Mouse (Mus musculus): ENCODE measurements around the gene Ugt1a8. TPM values are rescaled to one million over a fixed set of nuclear protein-coding genes. Genes with fewer than 3 reads are reported as not detected.
"Not testable (repeated sequence)": the region's sequence is repeated elsewhere in the genome, so short reads cannot be mapped to it uniquely, and the experiment has no call there.

Ugt1a8 gene
- not detected in 2 replicates for polyA plus RNA-seq (2015; fragmentation: Nextera tagmentation; extraction: Ambion mirVana)

GRCm38 (mm10) chr1:88087513-88087912, at the start of gene Ugt1a8:
Gene Ugt1a8, plus strand, starts transcription at chr1:88087813.
- no peaks in the 10 kb centered on the region for H3K9me3 ChIP-seq
- H3K27ac ChIP-seq (replicated peaks), result no peak within 1 kb of the TSS
- H3K4me1 ChIP-seq, result no peaks in the 10 kb centered on the region
- H3K9ac ChIP-seq (replicated peaks), result no peak within 1 kb of the TSS
- no peak for ATAC-seq (replicated peaks)
- H3K27me3 ChIP-seq, result no peaks in the 10 kb centered on the region
- no peak within 1 kb of the TSS for H3K4me3 ChIP-seq
- H3K4me2 ChIP-seq (replicated peaks), result no peak within 1 kb of the TSS
- H3K36me3 ChIP-seq, result no peaks in the 10 kb centered on the region
- WGBS, result 78% methylated on average over 3 of the region's 3 CpGs

- not testable (repeated sequence) for H3K9me3 ChIP-seq; H3K4me1 ChIP-seq; H3K27me3 ChIP-seq; H3K4me3 ChIP-seq; H3K9ac ChIP-seq (replicated peaks); H3K4me2 ChIP-seq (replicated peaks); ATAC-seq (replicated peaks); H3K27ac ChIP-seq (replicated peaks); H3K36me3 ChIP-seq
- WGBS, result 32% methylated on average over 1 of the region's 2 CpGs
Observed at GRCm38 (mm10) chr1:88043044-88043443, 44.6 kb upstream of the Ugt1a8 start.

- H3K4me3 ChIP-seq; H3K36me3 ChIP-seq; H3K27me3 ChIP-seq; H3K9ac ChIP-seq (replicated peaks); H3K4me1 ChIP-seq; H3K4me2 ChIP-seq (replicated peaks); ATAC-seq (replicated peaks); H3K9me3 ChIP-seq; H3K27ac ChIP-seq (replicated peaks): not testable (repeated sequence)
- 79% methylated on average over 4 of the region's 5 CpGs for WGBS
Observed at GRCm38 (mm10) chr1:88044832-88045437, 42.7 kb upstream of the Ugt1a8 start.

- not testable (repeated sequence) for H3K4me1 ChIP-seq; H3K27ac ChIP-seq (replicated peaks); H3K9me3 ChIP-seq; H3K4me2 ChIP-seq (replicated peaks); H3K36me3 ChIP-seq; H3K9ac ChIP-seq (replicated peaks); H3K27me3 ChIP-seq; H3K4me3 ChIP-seq; ATAC-seq (replicated peaks)
- WGBS, result 79% methylated on average over 2 of the region's 2 CpGs
Observed at GRCm38 (mm10) chr1:88047408-88047807, 40.2 kb upstream of the Ugt1a8 start.

DNA sequence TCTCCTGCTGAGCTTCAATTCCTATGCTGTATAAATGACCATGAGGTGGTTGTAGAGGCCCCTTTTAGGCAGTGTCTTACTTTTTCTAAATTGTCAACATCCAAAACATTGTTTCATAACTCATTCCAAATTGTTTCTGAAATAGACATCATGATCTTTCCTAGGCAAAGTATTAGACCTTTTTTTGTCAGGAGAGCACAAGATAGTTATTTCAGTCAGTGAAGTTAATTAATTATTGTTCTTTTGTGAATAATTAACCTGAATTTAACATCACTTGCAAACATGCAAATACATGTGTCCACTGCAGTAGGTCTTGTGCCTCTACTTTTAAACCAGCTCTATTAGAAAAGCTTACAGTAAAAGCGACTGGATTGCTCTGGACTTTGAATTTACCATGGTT, 32.5 kb upstream of the Ugt1a8 start, which contains the start of gene Ugt1a10:
Gene Ugt1a10 (plus strand): TSS at position 301 of the 400 bp plus-strand sequence.
- no peaks in the 10 kb centered on the region for H3K9me3 ChIP-seq
- H3K27me3 ChIP-seq, result no peaks in the 10 kb centered on the region
- no peak within 1 kb of the TSS for H3K9ac ChIP-seq (replicated peaks)
- H3K4me1 ChIP-seq, result no peaks in the 10 kb centered on the region
- WGBS, result 75% methylated on average over 1 of the region's 1 CpGs
- H3K36me3 ChIP-seq, result no peaks in the 10 kb centered on the region
- no peak for ATAC-seq (replicated peaks)
- H3K4me2 ChIP-seq (replicated peaks), result no peak within 1 kb of the TSS
- no peak within 1 kb of the TSS for H3K27ac ChIP-seq (replicated peaks)
- no peak within 1 kb of the TSS for H3K4me3 ChIP-seq

DNA sequence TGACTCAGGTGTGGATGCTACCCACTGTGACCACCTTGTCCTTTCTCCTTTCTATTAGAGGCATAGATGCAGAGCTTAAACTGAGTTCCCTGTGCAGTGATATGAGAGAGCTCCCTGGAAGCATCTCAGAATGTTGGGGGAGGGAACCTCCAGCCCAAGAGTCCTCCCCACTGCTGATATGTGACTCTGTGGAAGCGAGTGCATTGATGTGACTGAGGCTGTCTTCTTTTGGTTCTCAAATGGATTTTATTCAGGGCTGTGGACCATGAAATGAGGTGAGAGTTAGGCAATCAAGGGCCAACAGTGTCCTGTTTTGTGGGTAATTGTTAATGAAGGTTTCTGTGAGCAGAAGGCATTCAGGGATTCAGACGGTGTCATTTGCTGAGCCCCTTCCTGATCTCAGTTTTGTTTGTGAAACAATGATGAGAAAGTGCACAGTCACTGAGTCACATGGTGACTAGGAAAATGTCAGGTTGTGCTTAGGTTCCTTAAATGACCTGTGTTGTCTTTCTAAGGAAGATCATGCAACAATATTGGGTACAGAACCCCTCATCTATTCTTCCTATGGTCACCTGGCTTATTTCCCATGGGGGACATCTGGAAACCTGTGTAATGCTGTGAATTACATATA, 21.0 kb upstream of the Ugt1a8 start:
- not testable (repeated sequence) for H3K27me3 ChIP-seq

GRCm38 (mm10) chr1:88070495-88070894, 17.1 kb upstream of the Ugt1a8 start, which contains the start of gene Ugt1a9:
Gene Ugt1a9, plus strand, starts transcription at chr1:88070800.
- H3K9ac ChIP-seq (replicated peaks), result no peak within 1 kb of the TSS
- 83% methylated on average over 2 of the region's 2 CpGs for WGBS
- ATAC-seq (replicated peaks), result no peak
- no peaks in the 10 kb centered on the region for H3K36me3 ChIP-seq
- H3K4me2 ChIP-seq (replicated peaks), result no peak within 1 kb of the TSS
- no peak within 1 kb of the TSS for H3K4me3 ChIP-seq
- no peaks in the 10 kb centered on the region for H3K4me1 ChIP-seq
- H3K9me3 ChIP-seq, result no peaks in the 10 kb centered on the region
- H3K27me3 ChIP-seq, result no peaks in the 10 kb centered on the region
- no peak within 1 kb of the TSS for H3K27ac ChIP-seq (replicated peaks)

More for the DNA sequence above, 21.0 kb upstream of the Ugt1a8 start:
- H3K9me3 ChIP-seq; H3K4me3 ChIP-seq; H3K4me2 ChIP-seq (replicated peaks); H3K27ac ChIP-seq (replicated peaks); H3K36me3 ChIP-seq; H3K4me1 ChIP-seq; H3K9ac ChIP-seq (replicated peaks); ATAC-seq (replicated peaks): not testable (repeated sequence)
- WGBS, result 38% methylated on average over 1 of the region's 2 CpGs

GRCm38 (mm10) chr1:88070902-88071301, 16.7 kb upstream of the Ugt1a8 start:
- H3K4me2 ChIP-seq (replicated peaks), result no peak overlapping the region
- no peaks in the 10 kb centered on the region for H3K9me3 ChIP-seq
- no peak overlapping the region for H3K9ac ChIP-seq (replicated peaks)
- H3K27me3 ChIP-seq, result no peaks in the 10 kb centered on the region
- no peak for ATAC-seq (replicated peaks)
- no peak overlapping the region for H3K4me3 ChIP-seq
- no peaks in the 10 kb centered on the region for H3K4me1 ChIP-seq
- H3K27ac ChIP-seq (replicated peaks), result no peak overlapping the region
- 86% methylated on average over 4 of the region's 4 CpGs for WGBS
- no peaks in the 10 kb centered on the region for H3K36me3 ChIP-seq

DNA sequence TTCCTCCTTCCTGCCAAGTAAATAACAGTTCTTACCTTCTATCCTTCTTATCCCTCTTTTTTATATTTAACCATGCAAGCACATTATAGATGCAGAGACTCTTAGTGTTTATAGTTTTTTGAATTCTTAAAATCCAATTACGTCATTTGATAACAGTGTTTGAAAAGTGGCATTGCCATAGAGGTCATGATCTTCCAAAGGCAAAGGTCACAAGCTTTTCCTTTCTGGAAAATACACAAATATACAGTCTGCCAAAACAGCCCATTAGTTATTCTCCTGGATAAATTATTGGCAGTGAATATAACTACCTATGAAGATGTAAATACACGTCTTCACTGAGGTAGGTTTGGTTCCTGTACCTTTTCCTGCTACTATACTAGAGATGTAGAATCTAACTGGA, 13.1 kb upstream of the Ugt1a8 start:
- H3K27me3 ChIP-seq, result no peaks in the 10 kb centered on the region
- no peak overlapping the region for H3K9ac ChIP-seq (replicated peaks)
- no peak overlapping the region for H3K4me3 ChIP-seq
- WGBS, result 89% methylated on average over 2 of the region's 2 CpGs
- no peak overlapping the region for H3K27ac ChIP-seq (replicated peaks)
- no peak overlapping the region for H3K4me2 ChIP-seq (replicated peaks)
- no peak for ATAC-seq (replicated peaks)
- no peaks in the 10 kb centered on the region for H3K36me3 ChIP-seq
- H3K4me1 ChIP-seq, result no peaks in the 10 kb centered on the region
- H3K9me3 ChIP-seq, result no peaks in the 10 kb centered on the region

- no peak for ATAC-seq (replicated peaks)
- no peaks in the 10 kb centered on the region for H3K27me3 ChIP-seq
- no peak overlapping the region for H3K4me2 ChIP-seq (replicated peaks)
- H3K4me1 ChIP-seq, result no peaks in the 10 kb centered on the region
- no peak overlapping the region for H3K4me3 ChIP-seq
- whole genome bisulfite sequencing, result 91% methylated on average over 1 of the region's 1 CpGs
- no peaks in the 10 kb centered on the region for H3K36me3 ChIP-seq
- no peak overlapping the region for H3K27ac ChIP-seq (replicated peaks)
- H3K9me3 ChIP-seq, result no peaks in the 10 kb centered on the region
- H3K9ac ChIP-seq (replicated peaks), result no peak overlapping the region
Observed at GRCm38 (mm10) chr1:88077128-88077527, 10.5 kb upstream of the Ugt1a8 start.

GRCm38 (mm10) chr1:88081670-88082069, 5.9 kb upstream of the Ugt1a8 start:
- H3K4me2 ChIP-seq (replicated peaks), result no peak overlapping the region
- H3K9me3 ChIP-seq, result no peaks in the 10 kb centered on the region
- no peaks in the 10 kb centered on the region for H3K36me3 ChIP-seq
- H3K4me1 ChIP-seq, result no peaks in the 10 kb centered on the region
- H3K27ac ChIP-seq (replicated peaks), result no peak overlapping the region
- ATAC-seq (replicated peaks), result no peak
- no peak overlapping the region for H3K4me3 ChIP-seq
- 90% methylated on average over 1 of the region's 1 CpGs for WGBS
- H3K9ac ChIP-seq (replicated peaks), result no peak overlapping the region
- no peaks in the 10 kb centered on the region for H3K27me3 ChIP-seq

GRCm38 (mm10) chr1:88086125-88086524, 1.5 kb upstream of the Ugt1a8 start:
- Histone ChIP-seq H3K4me3 (no peak overlapping the region), H3K4me1 (no peaks in the 10 kb centered on the region), H3K9me3 (no peaks in the 10 kb centered on the region), H3K4me2 (replicated peaks) (no peak overlapping the region), H3K36me3 (no peaks in the 10 kb centered on the region), H3K27me3 (no peaks in the 10 kb centered on the region), H3K27ac (replicated peaks) (no peak overlapping the region), H3K9ac (replicated peaks) (no peak overlapping the region)
- 81% methylated on average over 1 of the region's 1 CpGs for WGBS
- ATAC-seq (replicated peaks), result no peak

- no peaks in the 10 kb centered on the region for H3K36me3 ChIP-seq
- no peaks in the 10 kb centered on the region for H3K9me3 ChIP-seq
- H3K27me3 ChIP-seq, result no peaks in the 10 kb centered on the region
- no peak overlapping the region for H3K4me3 ChIP-seq
- H3K4me1 ChIP-seq, result no peaks in the 10 kb centered on the region
- H3K4me2 ChIP-seq (replicated peaks), result no peak overlapping the region
- ATAC-seq (replicated peaks), result no peak
- H3K27ac ChIP-seq (replicated peaks), result no peak overlapping the region
- no peak overlapping the region for H3K9ac ChIP-seq (replicated peaks)
Observed at GRCm38 (mm10) chr1:88092341-88092740, 4.7 kb downstream of the Ugt1a8 start.
